Mouse (Mus musculus) lung, embryonic 14.5 days (tissue): Measurements from ENCODE around the gene Dok4. TPM values are rescaled to one million over a fixed set of nuclear protein-coding genes. Genes with fewer than 3 reads are reported as not detected.
A peak's percentile ranks its signal among the peaks of the same experiment; 100 is the strongest.
"Not testable (repeated sequence)": the region's sequence is repeated elsewhere in the genome, so short reads cannot be mapped to it uniquely, and the experiment has no call there.

Experiments
- ATAC-seq: fragments of 200-750 bp; cut with Nextera tagmentation; 2 replicates; pipeline ENCODE4 v1.8.0; 2017; ENCODE audit warnings: mild to moderate bottlenecking, moderate TSS enrichment, moderate library complexity; ENCODE audit not compliant: insufficient read depth
- DNase-seq: peaks from one replicate; pipeline ENCODE4 v3.0.0-alpha.2; 2015
- H3K27ac ChIP-seq: fragments of 300-500 bp; sonication (generic); 2 replicates; pipeline ENCODE4 v1.5.1; 2014; ENCODE audit warnings: low read depth, mild to moderate bottlenecking, moderate library complexity
- H3K27me3 ChIP-seq: fragments of 300-500 bp; sonication (generic); 2 replicates; pipeline ENCODE4 v1.6.1; 2014; ENCODE audit warnings: low read length, control low read depth; ENCODE audit not compliant: insufficient read depth
- H3K36me3 ChIP-seq: fragments of 300-500 bp; sonication (generic); 2 replicates; pipeline ENCODE4 v1.6.1; 2014; ENCODE audit warnings: control low read depth; ENCODE audit not compliant: insufficient read depth
- H3K4me1 ChIP-seq: fragments of 300-500 bp; sonication (generic); 2 replicates; pipeline ENCODE4 v1.6.1; 2014; ENCODE audit warnings: antibody characterized with exemption, control low read depth; ENCODE audit not compliant: insufficient read depth
- H3K4me2 ChIP-seq: fragments of 300-500 bp; sonication (generic); 2 replicates; pipeline ENCODE4 v1.6.1; 2014; ENCODE audit warnings: mild to moderate bottlenecking
- H3K4me3 ChIP-seq: fragments of 300-500 bp; sonication (generic); 2 replicates; pipeline ENCODE4 v1.5.1; 2014; ENCODE audit warnings: low read depth, low read length
- H3K9ac ChIP-seq: fragments of 300-500 bp; sonication (generic); 2 replicates; pipeline ENCODE4 v1.6.1; 2014
- H3K9me3 ChIP-seq: fragments of 300-500 bp; sonication (generic); 2 replicates; pipeline ENCODE4 v1.6.1; 2016; ENCODE audit warnings: low read depth, low read length, control low read depth
- CTCF ChIP-seq: IDR thresholded peaks from 2 replicates; pipeline ENCODE4 v1.5.1; 2016; ENCODE audit warnings: antibody characterized with exemption, low read depth
- WGBS: fragments of 180-500 bp; shearing (Covaris S2); extraction: QIAGEN DNeasy Blood & Tissue Kit; methylation state at CpG from one replicate; pipeline ENCODE4 v1.1.7; 2014; 5-methylcytosine and 5-hydroxymethylcytosine counted together
- polyA plus RNA-seq: library from polyadenylated mRNA; unstranded; fragments of >200 nt; fragmentation: Nextera tagmentation; extraction: Ambion mirVana; gene quantifications from 2 replicates; pipeline ENCODE4 v1.2.1, GENCODE M21; 2014

Gene Dok4
- polyA plus RNA-seq, 1 experiment from 2014 or later = 36.5 TPM

DNA sequence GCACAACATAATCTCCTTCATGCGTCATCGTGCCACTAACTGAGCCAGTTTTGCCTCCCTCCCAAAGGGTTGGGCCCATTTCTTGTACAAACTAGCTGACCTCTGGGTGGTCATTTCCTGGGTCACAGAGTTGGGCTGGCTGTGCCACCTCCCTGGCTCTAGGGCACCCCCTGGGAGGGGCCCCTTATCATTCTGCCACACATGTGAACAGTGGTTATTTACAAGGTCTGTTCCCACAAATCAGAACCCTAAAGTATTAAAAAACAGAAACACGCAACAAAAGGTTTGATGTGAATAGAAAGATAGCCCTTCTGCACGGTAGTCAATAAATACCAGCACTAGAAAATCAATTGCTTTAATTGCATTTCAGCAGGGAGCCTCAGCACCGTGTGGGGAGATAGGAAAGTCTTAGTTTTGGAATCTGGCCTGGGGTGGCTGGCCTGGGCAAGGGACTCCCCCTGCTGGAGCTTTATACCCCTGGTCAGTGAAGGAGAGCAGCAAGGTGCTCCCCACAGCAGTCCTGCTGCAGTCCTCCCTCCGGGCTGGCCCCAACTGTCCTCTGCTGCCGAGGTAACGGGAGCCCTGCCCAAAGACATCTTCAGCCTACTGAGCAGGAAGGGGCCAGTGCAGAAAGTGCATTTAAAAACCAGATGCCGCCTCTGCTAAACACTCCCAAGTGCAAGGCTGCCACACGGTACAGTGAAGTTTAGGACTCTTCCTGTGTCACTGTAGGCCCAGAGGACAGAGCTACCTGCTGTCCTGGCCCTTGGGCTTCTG, 12.0 kb downstream of the Dok4 start:
- peak; percentile 2 for DNase-seq
- Histone ChIP-seq H3K9me3 (no peaks in the 10 kb centered on the region), H3K4me2 (no peak overlapping the region), H3K36me3 (peaks cover 82% of the 10 kb centered on the region), H3K27me3 (no peaks in the 10 kb centered on the region), H3K4me3 (no peak overlapping the region), H3K9ac (no peak overlapping the region), H3K4me1 (0 out of 2 replicates have a peak, but pooled peaks cover under 1% of the 10 kb centered on the region), H3K27ac (no peak overlapping the region)
- WGBS = 81% methylated on average over 10 of the region's 10 CpGs
- TF ChIP-seq CTCF = 0 out of 2 replicates have a peak, but pooled peaks have one; percentile 12
- ATAC-seq = no peak

DNA sequence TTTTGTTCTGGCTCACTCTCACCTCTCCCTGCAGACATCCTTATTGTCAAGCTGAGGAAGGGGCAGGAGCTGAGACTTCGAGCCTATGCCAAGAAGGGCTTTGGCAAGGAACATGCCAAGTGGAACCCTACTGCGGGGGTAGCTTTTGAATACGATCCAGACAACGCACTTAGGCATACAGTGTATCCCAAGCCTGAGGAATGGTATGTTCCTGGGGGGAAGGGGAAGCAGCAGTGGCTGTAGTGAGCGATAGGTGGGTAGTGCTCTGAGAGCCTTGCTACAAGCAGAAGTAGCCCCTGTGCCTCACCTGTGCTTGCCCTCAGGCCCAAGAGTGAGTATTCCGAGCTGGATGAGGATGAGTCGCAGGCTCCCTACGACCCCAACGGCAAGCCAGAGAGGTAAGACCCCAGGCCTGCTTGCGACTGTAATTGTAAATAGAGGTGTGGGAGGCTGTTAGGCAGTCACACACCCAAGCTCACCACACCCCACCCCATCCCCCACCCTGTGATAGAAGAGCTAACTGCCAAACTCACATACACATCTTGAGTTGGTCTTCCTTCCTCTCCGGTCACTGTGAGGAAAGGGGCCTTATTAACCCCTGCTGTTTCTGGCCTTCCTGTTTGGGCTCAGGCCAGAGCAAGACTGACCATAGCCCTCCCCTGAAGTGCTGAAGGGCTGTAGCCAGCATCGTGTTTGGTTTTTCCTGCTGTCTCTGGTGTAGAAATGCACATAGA, 13.5 kb downstream of the Dok4 start:
- H3K27me3 ChIP-seq = no peaks in the 10 kb centered on the region
- no peak for TF ChIP-seq CTCF
- 84% methylated on average over 12 of the region's 12 CpGs for WGBS
- H3K9me3 ChIP-seq = no peaks in the 10 kb centered on the region
- DNase-seq (peak; percentile 28), ATAC-seq (0 out of 2 replicates have a peak, but pooled peaks have one; percentile 11)
- no peak overlapping the region for H3K27ac ChIP-seq
- no peak overlapping the region for H3K4me3 ChIP-seq
- peaks cover 81% of the 10 kb centered on the region for H3K36me3 ChIP-seq
- H3K9ac ChIP-seq = no peak overlapping the region
- H3K4me2 ChIP-seq = no peak overlapping the region
- peaks cover 2% of the 10 kb centered on the region; the same call in 1 of the 2 replicates for H3K4me1 ChIP-seq

DNA sequence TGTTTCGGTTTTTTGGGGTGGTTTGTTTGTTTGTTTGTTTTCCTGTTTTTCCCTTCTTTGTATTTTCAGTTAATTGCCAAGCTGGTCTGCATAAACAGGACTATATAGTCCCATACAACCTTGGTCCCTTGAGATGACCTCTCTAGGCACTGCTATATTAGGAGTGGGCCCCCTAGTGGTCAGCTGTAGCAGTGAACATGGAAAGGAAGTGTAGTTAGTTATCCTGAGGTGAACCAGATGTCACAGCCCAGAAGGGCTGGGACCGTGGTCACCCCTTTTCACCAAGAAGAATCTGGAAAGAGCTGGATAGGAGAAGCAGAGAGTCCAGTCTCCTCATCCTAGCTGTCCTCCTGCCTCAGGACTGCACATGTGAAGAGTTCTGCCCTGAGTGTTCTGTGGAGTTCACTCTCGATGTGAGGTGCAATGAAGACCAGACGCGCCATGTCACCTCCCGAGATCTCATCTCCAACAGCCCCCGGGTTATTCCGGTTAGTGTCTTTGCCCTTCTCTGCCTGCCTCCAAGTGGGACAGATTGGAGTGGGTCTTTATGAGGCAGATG, 14.7 kb downstream of the Dok4 start:
- H3K9ac ChIP-seq = no peak overlapping the region
- TF ChIP-seq CTCF = peak; percentile 88
- no peak overlapping the region for H3K4me2 ChIP-seq
- no peaks in the 10 kb centered on the region for H3K27me3 ChIP-seq
- H3K27ac ChIP-seq = no peak overlapping the region
- H3K9me3 ChIP-seq = no peaks in the 10 kb centered on the region
- 67% methylated on average over 8 of the region's 8 CpGs for WGBS
- no peak overlapping the region for H3K4me3 ChIP-seq
- DNase-seq (peak; percentile 84), ATAC-seq (no peak)
- peaks cover 2% of the 10 kb centered on the region; the same call in 1 of the 2 replicates for H3K4me1 ChIP-seq
- H3K36me3 ChIP-seq = peaks cover 70% of the 10 kb centered on the region

DNA sequence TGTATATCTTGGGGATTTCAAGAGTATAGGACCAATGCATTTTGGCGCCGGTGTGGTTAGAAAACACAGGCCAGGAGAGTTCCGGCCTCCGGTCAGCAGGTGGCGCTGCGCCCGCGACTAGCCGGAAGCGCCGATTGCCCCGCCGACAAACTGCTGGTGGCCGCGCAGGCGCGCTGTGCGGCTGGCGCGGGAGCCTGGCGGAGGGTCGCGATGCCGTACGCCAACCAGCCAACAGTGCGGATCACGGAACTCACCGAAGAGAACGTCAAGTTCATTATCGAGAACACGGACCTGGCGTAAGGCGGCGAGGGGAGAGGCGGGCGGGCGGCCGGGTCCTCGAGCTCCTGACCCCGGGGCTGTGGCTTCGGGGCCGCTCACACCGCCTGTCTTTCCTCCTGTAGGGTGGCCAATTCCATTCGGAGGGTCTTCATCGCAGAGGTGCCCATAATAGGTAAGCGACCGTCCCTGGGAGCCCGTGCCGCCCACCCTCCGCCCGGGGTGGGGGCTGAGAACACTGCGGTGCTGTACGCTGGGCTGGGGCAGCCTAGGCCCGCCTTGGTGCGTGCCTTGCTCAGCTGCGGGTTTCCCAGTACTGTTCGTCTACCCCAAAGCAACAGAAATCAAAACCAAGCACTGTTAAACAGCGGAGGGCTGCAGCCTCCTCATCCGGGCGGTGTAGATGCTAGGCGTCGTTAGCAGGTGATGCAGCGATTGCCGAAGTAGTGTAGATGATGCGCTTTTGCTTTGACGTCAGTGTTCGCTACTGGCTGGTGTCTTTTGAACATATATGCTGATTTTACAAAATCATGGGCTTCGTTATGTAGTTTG, 18.6 kb downstream of the Dok4 start, which contains the start of gene Polr2c:
Gene Polr2c (plus strand): TSS at position 105 of the 828 bp plus-strand sequence.
- peak; percentile 94 for DNase-seq
- Histone ChIP-seq H3K4me1 (peaks cover 2% of the 10 kb centered on the region; the same call in 1 of the 2 replicates), H3K27me3 (no peaks in the 10 kb centered on the region), H3K9ac (peak within 1 kb of the TSS; percentile 79), H3K9me3 (no peaks in the 10 kb centered on the region), H3K4me2 (peak within 1 kb of the TSS; percentile 87), H3K4me3 (peak within 1 kb of the TSS; percentile 66), H3K36me3 (peaks cover 56% of the 10 kb centered on the region), H3K27ac (peak within 1 kb of the TSS; percentile 2; the same call in 1 of the 2 replicates)
- under 1% methylated on average over 68 of the region's 68 CpGs for WGBS
- peak; percentile 82 for TF ChIP-seq CTCF
- peak; percentile 77 for ATAC-seq

DNA sequence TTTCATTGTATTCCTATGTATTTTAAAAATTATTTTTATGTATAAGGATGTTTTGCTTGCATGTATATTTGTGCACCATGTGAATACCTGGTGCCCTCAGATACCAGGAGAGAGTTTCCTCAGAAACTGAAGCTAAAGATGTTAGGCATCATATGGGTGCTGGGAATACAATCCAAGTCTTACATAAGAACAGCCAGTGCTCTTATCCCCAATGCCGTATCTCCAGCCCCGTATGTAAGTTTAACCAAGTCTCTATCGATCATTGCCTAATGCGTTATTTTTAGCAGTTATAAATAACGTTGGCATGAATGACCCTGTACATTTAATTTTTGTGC, 19.2 kb downstream of the Dok4 start:
- Histone ChIP-seq H3K9ac (no peak overlapping the region), H3K4me1 (peaks cover 2% of the 10 kb centered on the region; the same call in 1 of the 2 replicates), H3K9me3 (no peaks in the 10 kb centered on the region), H3K4me2 (no peak overlapping the region), H3K27me3 (no peaks in the 10 kb centered on the region), H3K27ac (no peak overlapping the region), H3K4me3 (peak overlapping the region; percentile 66), H3K36me3 (peaks cover 57% of the 10 kb centered on the region)
- WGBS = 26% methylated on average over 5 of the region's 5 CpGs
- DNase-seq (no peak), ATAC-seq (0 out of 2 replicates have a peak, but pooled peaks have one; percentile 7)
- TF ChIP-seq CTCF = no peak

DNA sequence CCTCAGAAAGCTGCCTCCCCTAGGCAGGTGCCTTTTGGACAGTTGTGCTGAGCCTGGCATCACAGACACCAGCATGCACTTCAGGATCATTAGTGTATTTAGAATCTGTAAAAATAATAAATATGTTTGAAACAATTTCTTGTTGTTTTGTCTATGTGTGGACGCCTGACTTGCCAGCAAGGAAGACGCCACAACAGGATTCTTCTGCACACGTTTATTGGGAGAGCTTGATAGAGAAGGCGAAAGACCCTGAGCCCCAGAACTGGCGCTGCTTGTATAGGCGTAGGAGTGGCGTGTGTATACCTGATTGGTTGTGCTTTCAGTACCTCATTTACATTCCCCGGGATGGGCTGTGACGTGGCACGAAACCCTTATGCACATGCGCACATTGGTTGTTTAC, 21.4 kb downstream of the Dok4 start:
- not testable (repeated sequence) for H3K4me1 ChIP-seq, H3K9ac ChIP-seq, ATAC-seq, H3K27me3 ChIP-seq, H3K9me3 ChIP-seq, H3K4me3 ChIP-seq, DNase-seq, H3K27ac ChIP-seq, H3K4me2 ChIP-seq
- 85% methylated on average over 11 of the region's 11 CpGs for WGBS
- H3K36me3 ChIP-seq = peaks cover 51% of the 10 kb centered on the region
